Mouse (Mus musculus): Measurements from ENCODE around the gene Hipk2.

Gene Hipk2

DNA sequence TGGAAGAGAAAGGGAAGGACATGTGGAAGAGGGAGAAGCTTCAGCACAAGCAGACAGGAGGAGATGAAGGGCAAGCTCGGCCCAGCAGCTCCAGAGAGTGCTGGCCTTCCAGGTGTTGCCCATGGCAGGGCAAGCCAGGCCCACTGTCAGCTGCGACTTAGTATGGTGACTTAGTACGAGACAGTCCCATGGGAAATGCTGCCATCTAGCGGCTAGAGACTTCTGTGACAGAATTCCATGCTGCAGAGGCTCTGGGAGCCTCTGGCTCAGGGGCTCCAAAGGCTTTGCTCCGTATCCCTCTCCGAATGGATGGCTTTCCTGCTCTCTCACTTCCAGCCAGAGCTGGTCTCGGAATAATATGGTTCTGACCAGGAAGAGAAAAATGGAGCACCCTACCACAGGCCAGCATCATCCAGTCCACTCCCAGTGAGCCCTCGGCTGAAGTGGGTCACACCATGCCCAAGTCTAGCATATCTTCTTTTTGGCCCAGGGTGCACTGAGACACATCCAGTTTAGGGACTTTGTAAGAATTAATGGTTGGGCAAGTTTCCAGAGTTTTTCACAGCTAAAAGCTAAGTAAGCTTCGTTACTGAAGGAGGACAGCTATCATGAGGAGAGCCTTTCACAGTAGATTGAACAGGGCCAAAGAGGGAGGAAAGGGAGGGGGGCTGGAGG, 180.4 kb downstream of the Hipk2 start:
- WGBS, result 25% methylated on average over 9 of the region's 9 CpGs

DNA sequence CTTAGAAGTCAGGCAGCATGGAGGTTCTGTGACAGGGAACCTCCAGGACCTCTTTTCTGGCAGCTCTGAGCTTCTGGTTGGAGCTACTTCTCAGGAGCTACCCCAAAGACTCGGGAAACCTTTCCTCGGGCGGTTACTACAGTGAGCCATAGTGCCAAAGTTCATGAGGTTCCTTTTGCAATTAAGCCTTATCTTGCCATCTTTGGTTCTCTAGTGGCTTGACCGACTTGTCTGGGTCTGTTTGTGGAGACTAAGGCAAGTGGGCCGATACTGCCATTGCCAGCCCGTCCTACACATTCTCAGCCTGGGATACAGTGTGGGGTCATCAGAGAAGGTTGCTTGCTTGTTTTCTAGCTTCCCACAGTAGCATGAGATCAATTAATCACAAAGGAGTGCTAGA, 183.4 kb downstream of the Hipk2 start:
- WGBS, result 97% methylated on average over 6 of the region's 6 CpGs

DNA sequence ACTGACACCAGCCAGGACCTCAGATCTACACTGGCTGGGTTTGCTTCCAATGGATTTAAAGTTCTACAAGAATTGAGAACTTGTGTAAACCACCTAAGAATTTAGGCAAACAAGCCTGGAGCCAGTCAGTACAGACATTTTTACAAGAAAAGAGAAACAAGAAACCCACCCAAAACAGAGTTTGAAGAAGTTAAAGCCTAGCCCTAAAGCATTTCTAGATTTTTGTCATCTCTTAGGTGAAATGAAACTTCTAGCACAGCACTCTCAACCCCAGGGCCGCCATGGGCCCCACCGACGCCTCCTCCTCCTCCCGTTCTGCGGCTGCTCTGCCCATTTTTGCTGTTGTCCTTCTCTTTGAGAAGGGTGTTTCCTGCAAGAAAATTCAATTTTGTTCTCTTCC, 184.9 kb downstream of the Hipk2 start:
- 86% methylated on average over 5 of the region's 5 CpGs for WGBS

DNA sequence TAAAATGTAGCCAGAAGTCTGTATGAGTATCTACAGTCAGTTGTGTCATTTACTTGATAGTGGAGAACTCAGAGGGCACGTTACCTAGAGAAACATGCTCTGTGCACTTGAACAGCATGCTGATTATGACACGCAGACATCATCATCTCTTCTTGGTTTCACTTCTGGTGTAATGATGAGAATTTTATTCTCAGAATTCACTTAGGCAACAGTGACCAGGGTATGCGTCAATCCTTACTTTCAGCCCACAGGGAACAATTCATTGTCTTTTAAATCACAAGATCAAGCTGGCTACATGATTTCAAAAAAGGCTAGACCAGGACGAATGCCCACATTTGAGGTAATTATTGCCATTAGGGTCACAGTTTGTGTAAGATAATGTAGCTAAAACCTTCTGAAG, 185.3 kb downstream of the Hipk2 start:
- WGBS, result 89% methylated on average over 4 of the region's 4 CpGs

DNA sequence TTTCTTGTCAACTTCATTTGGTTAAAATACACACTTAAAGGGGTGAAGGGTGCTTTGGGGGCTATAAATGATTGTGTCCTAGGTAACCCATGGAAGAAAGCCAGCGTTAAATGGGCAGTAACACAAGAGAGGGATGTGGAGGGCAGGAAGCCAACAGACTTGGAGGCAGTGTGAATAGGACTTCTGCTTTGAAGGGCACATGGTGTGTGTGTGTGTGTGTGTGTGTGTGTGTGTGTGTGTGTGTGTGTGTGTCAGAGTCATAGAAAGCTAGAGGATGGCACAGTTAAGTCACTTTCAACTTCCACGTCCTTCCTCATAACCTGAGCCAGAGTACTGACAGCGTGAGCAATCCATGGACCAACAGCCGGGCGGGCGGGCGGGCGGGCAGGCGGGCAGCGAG, 187.1 kb downstream of the Hipk2 start:
- WGBS, result 73% methylated on average over 10 of the region's 10 CpGs

DNA sequence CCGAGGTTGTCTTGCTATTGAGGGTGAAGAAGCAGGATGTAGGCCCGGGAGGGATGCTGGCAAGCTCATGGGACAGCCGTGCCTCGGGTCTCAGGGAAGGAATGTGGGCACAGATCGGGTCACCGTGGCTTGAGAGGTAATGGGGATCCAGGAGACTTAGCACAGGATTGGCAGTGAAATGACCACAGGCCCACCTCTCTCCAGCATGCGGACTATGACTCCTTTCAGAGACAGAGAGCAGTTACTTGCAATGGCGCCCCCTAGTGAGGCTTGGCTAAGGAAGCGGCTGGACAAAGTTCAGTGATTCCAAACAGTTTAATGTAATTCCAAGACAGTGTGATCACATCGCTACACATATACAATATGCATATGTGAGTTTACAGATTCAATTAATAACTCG, 188.7 kb downstream of the Hipk2 start:
- WGBS, result 63% methylated on average over 11 of the region's 11 CpGs

DNA sequence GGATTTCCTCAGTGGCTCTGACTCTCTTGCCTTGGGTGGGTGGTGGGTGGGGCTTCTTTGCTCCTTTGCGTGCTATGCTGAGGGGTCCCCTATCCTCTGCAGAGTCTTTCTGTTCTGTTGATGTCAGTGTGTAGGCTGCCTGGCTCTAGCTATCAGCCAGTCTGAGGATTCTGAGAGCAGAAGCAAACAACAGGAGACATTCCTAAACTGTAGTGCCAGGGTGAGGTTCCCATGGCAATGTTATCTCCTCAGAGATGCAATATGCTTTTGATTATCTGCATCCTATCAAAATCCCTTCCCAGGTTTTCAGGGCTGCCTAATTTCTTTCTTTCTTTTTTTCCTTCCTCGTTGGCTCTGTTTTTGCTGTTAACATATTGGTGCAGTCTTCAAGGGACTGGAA, 193.4 kb downstream of the Hipk2 start:
- 44% methylated on average over 2 of the region's 2 CpGs for WGBS

DNA sequence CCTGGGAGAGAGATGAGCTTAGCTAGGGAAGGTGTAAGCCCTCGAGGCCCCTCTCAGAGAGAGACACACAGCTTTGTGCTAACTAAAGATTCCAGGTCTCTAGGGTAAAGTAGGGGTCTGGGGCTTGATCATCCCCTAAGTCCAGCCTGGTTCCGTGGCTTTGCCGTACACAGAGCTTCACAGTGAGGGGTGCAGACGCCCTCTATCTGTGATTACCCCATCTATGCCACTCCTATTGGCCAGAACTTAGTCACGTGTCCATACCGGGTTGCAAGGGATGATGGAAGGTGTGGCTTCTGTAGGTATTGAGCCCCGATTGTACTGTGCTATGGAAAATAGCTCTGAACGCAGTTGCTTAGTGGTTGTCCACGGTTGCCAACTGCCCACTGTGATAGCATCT, 198.3 kb downstream of the Hipk2 start:
- 82% methylated on average over 9 of the region's 9 CpGs for WGBS

DNA sequence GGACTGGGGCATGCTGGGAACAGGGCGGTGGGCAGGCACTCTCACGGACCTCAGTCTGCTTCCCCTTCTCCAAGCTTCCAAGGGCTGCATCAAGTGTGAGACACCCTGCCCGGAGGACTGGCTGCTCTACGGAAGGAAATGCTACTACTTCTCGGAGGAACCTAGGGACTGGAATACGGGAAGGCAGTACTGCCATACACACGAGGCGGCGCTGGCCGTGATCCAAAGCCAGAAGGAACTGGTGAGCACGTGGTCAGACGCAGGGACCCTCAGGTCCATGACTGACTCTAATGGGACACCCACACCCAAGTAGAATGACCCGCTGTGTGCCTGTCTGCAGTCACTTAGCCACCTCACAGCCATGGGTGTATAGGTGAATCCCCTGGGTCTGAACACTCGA, 199.2 kb downstream of the Hipk2 start:
- 75% methylated on average over 14 of the region's 14 CpGs for WGBS

DNA sequence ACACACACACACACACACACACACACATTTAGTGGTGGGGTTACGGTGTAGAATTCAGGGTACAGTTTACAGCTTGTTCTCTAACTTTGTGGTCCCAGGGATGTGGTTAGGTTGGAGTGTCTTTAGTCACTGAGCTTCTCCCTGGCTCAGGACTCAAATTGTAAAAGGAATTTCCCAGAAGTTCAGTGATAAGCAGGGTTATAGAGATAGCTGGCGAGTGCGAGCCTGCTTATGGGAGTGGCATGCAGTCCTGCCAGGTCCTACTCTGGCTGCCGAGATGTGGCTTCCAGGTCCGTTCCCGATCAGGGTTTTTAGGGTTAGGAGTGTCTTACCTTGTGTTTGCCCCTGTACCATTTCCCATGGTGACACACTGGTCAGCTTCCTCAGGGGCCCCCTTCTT, 199.7 kb downstream of the Hipk2 start:
- WGBS, result 89% methylated on average over 6 of the region's 6 CpGs

DNA sequence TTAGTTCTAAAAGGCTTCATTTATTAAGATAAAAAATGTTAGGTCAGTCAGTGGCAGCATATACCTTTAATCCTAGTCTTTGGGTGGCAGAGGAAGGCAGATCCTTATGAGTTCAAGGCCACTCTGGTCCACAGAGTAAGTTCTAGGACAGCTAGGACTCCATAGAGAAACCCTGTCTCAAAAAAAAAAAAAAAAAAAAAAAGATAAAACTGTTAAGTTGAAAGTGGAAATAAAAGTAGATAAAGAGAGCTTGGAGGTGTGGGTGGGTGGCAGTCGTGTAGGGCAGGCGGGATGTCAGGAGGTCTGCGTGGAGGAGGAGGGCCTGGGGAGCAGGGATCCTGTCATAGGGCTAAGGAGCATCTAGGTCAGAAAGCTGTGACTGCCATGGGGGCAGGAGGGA, 204.0 kb downstream of the Hipk2 start:
- WGBS, result 90% methylated on average over 3 of the region's 3 CpGs

DNA sequence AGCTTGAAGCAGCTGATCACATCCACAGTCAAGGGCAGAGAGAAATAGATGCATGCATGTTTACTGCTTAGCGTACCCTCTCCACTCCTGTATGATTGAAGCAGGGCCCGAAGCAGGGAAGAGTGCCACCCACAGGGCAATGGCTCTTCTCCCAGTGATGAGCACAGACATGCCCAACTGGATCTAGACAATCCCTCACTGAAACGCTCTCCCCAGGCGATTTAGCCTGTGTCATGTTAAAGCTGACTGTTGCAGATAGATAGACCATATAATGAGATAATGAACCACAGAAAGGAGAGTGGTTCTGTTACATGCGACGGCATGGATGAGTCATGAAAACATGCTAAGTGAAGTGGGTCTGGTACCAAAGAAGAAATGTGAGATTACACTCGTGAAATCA, 204.7 kb downstream of the Hipk2 start:
- 84% methylated on average over 7 of the region's 7 CpGs for WGBS

DNA sequence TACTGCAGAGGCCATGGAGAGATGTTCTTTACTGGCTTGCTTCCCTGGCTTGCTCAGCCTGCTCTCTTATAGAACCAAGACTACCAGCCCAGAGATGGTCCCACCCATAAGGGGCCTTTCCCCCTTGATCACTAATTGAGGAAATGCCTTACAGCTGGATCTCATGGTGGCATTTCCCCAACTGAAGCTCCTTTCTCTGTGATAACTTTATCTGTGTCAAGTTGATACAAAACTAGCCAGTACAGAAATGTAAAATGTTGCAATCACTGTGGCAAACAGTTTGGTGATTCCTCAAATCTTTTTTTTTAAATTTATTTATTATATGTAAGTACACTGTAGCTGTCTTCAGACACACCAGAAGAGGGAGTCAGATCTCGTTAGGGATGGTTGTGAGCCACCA, 205.5 kb downstream of the Hipk2 start:
- 85% methylated on average over 1 of the region's 1 CpGs for WGBS

DNA sequence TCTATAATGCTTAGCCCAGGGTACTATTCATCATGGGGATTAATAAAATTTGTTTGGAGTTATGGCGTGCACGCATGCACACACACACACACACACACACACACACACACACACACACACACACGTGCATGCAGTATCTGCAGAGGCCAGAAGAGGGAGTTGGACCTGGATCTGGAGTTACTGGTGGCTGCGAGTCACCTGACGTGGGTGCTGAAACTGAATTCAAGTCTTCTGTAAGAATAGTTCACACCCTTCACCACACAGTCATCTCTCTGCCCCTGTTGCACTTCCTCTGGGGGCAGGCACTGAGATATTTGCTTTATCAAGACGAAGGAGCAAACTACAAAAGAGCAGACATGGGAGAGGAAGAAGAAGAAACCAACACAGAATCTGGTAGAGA, 206.4 kb downstream of the Hipk2 start:
- WGBS, result 80% methylated on average over 6 of the region's 6 CpGs

DNA sequence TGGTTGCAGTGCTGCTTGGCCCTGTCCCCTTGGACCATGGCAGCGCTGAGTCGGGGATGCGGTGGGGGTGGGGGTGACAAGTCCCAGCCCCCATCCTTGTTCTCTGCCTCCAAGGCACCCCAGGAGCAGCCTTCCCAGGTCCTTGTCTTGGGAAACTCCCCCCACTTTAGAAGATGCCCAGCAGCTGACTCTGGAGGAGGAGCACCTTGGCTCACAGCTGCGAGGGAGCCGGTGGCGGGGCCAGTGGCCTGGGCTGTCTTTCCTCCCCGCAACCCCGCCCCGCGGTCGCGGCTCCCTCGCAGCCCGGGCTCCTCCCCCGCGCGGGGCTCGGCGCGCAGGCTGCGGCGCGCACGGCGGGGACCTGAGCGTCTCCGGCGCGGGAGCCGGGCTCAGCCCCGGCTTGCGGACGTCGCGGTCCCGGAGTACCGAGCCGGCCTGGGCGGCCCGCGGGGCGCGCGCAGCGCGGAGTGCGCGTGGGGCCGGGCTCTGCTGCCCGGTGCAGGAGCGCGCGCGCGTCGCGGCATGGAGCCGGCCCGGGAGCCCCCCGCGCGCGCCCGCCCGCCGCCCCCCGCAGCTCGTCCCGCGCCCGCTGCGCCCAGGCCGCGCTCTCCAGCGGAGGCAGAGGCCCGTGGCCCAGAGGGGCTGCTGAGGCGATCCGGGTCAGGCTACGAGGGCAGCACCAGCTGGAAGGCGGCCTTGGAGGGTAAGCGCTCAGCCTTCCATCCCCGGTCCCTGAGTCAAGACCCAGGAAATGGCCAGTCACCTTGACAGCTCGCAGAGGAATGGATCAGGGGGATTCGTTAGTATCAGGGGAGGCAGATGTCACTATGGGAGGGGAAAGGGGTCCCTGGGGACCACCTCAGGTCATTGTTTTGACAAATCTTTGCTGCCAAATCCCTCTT, 213.0 kb downstream of the Hipk2 start, which contains the start of gene Clec2l:
Clec2l (plus strand) TSS at position 356 of the 902 bp plus-strand sequence.
- 2% methylated on average over 79 of the region's 84 CpGs for WGBS

DNA sequence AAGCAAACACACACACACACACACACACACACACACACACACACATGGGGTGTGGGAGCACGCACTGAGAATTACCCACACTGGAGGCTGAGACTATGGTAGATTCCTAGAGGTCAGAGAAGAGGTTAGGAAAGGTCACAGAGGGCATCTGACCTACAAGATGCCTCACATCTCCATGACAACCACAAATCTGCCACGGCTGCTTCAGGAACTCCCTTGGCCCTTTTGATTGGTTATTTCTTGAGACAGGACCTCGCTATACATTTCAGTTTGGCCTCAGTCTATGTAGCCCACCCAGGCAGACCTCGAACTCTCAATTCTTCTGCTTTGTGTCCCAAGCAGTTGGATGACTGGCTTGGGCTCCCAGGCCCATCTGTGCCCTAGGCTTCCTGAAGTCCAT, 214.3 kb downstream of the Hipk2 start:
- WGBS, result 80% methylated on average over 4 of the region's 4 CpGs

DNA sequence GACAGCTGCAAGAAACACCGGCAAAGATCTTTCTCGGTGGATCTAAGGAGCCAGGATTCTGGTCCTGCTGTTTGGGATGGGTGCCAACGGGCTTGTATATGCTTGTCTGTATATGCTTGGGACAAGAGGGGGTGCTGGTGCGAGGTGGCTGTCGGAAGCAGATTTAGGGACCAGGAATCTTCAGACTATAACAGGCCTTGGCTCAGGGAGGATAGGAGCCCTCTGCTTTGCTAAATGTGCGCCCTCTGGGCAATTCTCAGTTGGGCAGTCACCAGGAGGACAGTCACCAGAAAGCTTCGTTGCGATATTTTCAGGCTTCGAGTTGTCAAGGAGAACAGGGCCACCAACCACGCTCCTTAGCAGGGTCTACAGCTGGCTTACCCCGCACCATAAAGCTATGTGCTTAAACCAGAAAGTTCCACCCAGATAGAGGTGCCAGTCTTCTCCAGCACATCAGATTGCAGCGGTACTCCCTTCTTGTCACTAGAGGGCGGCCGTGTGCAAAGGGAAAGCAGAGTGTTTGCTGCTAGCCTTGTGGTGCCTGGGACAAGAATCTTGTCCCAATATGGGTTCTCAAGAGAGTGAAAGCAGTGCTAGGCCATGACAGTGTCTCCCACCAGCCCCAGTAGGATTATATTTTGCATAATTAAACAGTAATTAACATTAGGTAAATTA, 225.6 kb downstream of the Hipk2 start:
- 34% methylated on average over 14 of the region's 14 CpGs for WGBS

DNA sequence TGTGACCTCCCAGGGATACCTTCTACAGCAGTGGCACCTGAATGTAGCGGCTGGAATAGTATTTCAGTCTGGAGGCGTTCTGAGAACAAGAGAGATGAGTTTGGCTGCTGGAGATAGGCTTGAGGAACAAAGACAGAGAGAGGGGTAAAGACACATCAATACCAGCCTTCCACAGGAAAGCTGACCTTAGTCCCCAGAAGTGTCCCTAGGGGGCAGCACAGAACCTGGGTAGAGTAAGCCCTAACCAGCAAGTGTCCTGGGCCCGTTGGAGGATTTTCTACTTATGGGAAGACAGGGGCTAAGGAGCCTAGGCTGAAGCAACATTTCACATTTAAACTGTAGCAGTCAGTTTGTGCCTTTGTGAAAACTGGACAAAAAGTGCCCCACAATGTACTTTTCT, 226.4 kb downstream of the Hipk2 start:
- WGBS, result 69% methylated on average over 3 of the region's 3 CpGs
